ENCODE assay signal across 15 mouse cellular contexts in genomic region chr3:137933986-137934385, GRCm38 (mm10).
"Had no signal": no experiment of that assay in that cellular context is flagged by ENCODE, and none has a peak within 500 bp of the region (broad histone marks: within the 10 kb centered on the region; RNA-seq: fewer than 3 reads in every experiment).

No protein-coding gene starts in this region.

- H3K9me3 ChIP-seq: liver, embryonic 13.5 days; midbrain, embryonic 12.5 days; midbrain, embryonic 15.5 days; neural tube, embryonic 12.5 days had no signal

- ATAC-seq: midbrain, embryonic 15.5 days had no signal

- DNase-seq: kidney, adult 8-10 months; kidney, postnatal 25 days; layer of hippocampus, adult 9-11 months; layer of hippocampus, postnatal 36 days; liver, embryonic 13.5 days; lung, adult 2 months; lung, postnatal 10 days; thymus, adult 18-20 months; thymus, postnatal 36 days had no signal

- H3K9ac ChIP-seq: liver, embryonic 13.5 days; midbrain, embryonic 12.5 days; midbrain, embryonic 15.5 days; neural tube, embryonic 12.5 days had no signal

- H3K27me3 ChIP-seq: liver, embryonic 13.5 days; midbrain, embryonic 12.5 days; midbrain, embryonic 15.5 days; neural tube, embryonic 12.5 days had no signal

- H3K4me3 ChIP-seq: layer of hippocampus, adult 2 months; left cerebral cortex, adult 2 months; liver, embryonic 13.5 days; midbrain, embryonic 12.5 days; midbrain, embryonic 15.5 days; neural tube, embryonic 12.5 days had no signal

- H3K4me1 ChIP-seq: midbrain, embryonic 15.5 days had no signal

- H3K27ac ChIP-seq: layer of hippocampus, adult 2 months; left cerebral cortex, adult 2 months; liver, embryonic 13.5 days; macrophage; midbrain, embryonic 12.5 days; midbrain, embryonic 15.5 days; neural tube, embryonic 12.5 days had no signal

- H3K4me2 ChIP-seq: liver, embryonic 13.5 days; midbrain, embryonic 12.5 days; midbrain, embryonic 15.5 days; neural tube, embryonic 12.5 days had no signal
